Mouse (Mus musculus) MEL (cell line): ENCODE measurements around the gene Cyp2d22.

Experiments
- CTCF ChIP-seq, 3 experiments: IDR thresholded peaks in 2 of 3; conservative IDR thresholded peaks in 1 of 3; 2 replicates each; pipeline ENCODE4 v1.5.1; 2011 to 2012; ENCODE audit warnings: low read length in 3 of 3, low read depth in 2 of 3, mild to moderate bottlenecking in 2 of 3, improper control_type of control experiment in 1 of 3, inconsistent platforms in 1 of 3, mixed read lengths in 1 of 3, moderate library complexity in 1 of 3; ENCODE audit not compliant: control insufficient read depth in 1 of 3, insufficient read depth in 1 of 3, poor library complexity in 1 of 3, severe bottlenecking in 1 of 3
- EP300 ChIP-seq, 2 experiments: IDR thresholded peaks; 2 replicates each; pipeline ENCODE4 v1.6.1; 2011; ENCODE audit warnings: improper control_type of control experiment in 2 of 2, low read length in 2 of 2, low read depth in 1 of 2, mild to moderate bottlenecking in 1 of 2
- GATA1 ChIP-seq: IDR thresholded peaks from 2 replicates; pipeline ENCODE4 v1.6.1; 2011; ENCODE audit warnings: low read depth, low read length, improper control_type of control experiment
- KAT2A ChIP-seq: conservative IDR thresholded peaks from 2 replicates; pipeline ENCODE4 v1.6.1; 2012; ENCODE audit warnings: low read depth, low read length, improper control_type of control experiment, inconsistent platforms
- MEF2A ChIP-seq: IDR thresholded peaks from 2 replicates; pipeline ENCODE4 v1.6.1; 2014; ENCODE audit warnings: low read depth, mild to moderate bottlenecking, inconsistent platforms, low read length, improper control_type of control experiment; ENCODE audit not compliant: poor library complexity, insufficient replicate concordance, severe bottlenecking; ENCODE audit errors: extremely low read depth
- NRF1 ChIP-seq: IDR thresholded peaks from 2 replicates; pipeline ENCODE4 v1.6.1; 2014; ENCODE audit warnings: low read depth, mild to moderate bottlenecking, inconsistent platforms, low read length, improper control_type of control experiment, moderate library complexity; ENCODE audit not compliant: poor library complexity, insufficient read depth, severe bottlenecking
- POLR2A ChIP-seq, 2 experiments: IDR thresholded peaks; 2 replicates each; pipeline ENCODE4 v1.6.1; 2011 to 2012; ENCODE audit warnings: low read length in 2 of 2, mild to moderate bottlenecking in 2 of 2, control low read depth in 1 of 2, improper control_type of control experiment in 1 of 2, low read depth in 1 of 2, moderate library complexity in 1 of 2; ENCODE audit not compliant: control insufficient read depth in 1 of 2, insufficient read depth in 1 of 2, poor library complexity in 1 of 2
- POLR2AphosphoS2 ChIP-seq: IDR thresholded peaks from 2 replicates; pipeline ENCODE4 v1.6.1; 2011; ENCODE audit warnings: low read length, improper control_type of control experiment
- POLR2AphosphoS5 ChIP-seq: IDR thresholded peaks from 2 replicates; pipeline ENCODE4 v1.6.1; 2012; ENCODE audit warnings: low read depth, borderline replicate concordance, mild to moderate bottlenecking, inconsistent platforms, low read length, moderate library complexity, mixed read lengths
- UBTF ChIP-seq: IDR thresholded peaks from 2 replicates; pipeline ENCODE4 v1.6.1; 2012; ENCODE audit warnings: low read depth, mild to moderate bottlenecking, inconsistent platforms, low read length, improper control_type of control experiment, moderate library complexity, borderline replicate concordance; ENCODE audit not compliant: insufficient read depth
- USF1 ChIP-seq: IDR thresholded peaks from 2 replicates; pipeline ENCODE4 v1.6.1; 2014; ENCODE audit warnings: low read depth, mild to moderate bottlenecking, inconsistent platforms, low read length, improper control_type of control experiment, moderate library complexity
- USF2 ChIP-seq, 2 experiments: IDR thresholded peaks; 2 replicates each; pipeline ENCODE4 v1.6.1; 2011 to 2012; ENCODE audit warnings: improper control_type of control experiment in 2 of 2, low read length in 2 of 2, borderline replicate concordance in 1 of 2, inconsistent platforms in 1 of 2, low read depth in 1 of 2, mild to moderate bottlenecking in 1 of 2; ENCODE audit not compliant: insufficient read depth in 1 of 2
- ZC3H11A ChIP-seq: IDR thresholded peaks from 2 replicates; pipeline ENCODE4 v1.6.1; 2012; ENCODE audit warnings: low read depth, mild to moderate bottlenecking, inconsistent platforms, low read length, improper control_type of control experiment
- ZNF384 ChIP-seq: IDR thresholded peaks from 2 replicates; pipeline ENCODE4 v1.6.1; 2012; ENCODE audit warnings: low read depth, mild to moderate bottlenecking, inconsistent platforms, low read length, improper control_type of control experiment

GRCm38 (mm10) chr15:82336629-82337028 is 43.4 kb downstream of the Cyp2d22 start:
- TF ChIP-seq CTCF (IDR thresholded peaks at IDR 0.05 in 2 of 3, conservative IDR thresholded peaks at IDR 0.05 in 1 of 3; ENCODE audit: control insufficient read depth in 1 of 3, insufficient read depth in 1 of 3, low read depth in 2 of 3, low read length in 3 of 3, poor library complexity in 1 of 3, severe bottlenecking in 1 of 3) (no peak), ZNF384 (no peak), KAT2A (no peak), POLR2AphosphoS5 (no peak), UBTF (no peak), EP300 (IDR thresholded peaks at IDR 0.05; ENCODE audit: low read depth in 1 of 2, low read length in 2 of 2) (no peak), NRF1 (no peak), GATA1 (no peak), POLR2A (IDR thresholded peaks at IDR 0.05; ENCODE audit: control insufficient read depth in 1 of 2, insufficient read depth in 1 of 2, low read depth in 1 of 2, low read length in 2 of 2, poor library complexity in 1 of 2) (no peak), POLR2AphosphoS2 (no peak), MEF2A (no peak), USF2 (IDR thresholded peaks at IDR 0.05; ENCODE audit: borderline replicate concordance in 1 of 2, insufficient read depth in 1 of 2, low read depth in 1 of 2, low read length in 2 of 2) (no peak), ZC3H11A (no peak), USF1 (no peak)
